Mouse (Mus musculus): ENCODE data around the gene Lrcol1.

DNA sequence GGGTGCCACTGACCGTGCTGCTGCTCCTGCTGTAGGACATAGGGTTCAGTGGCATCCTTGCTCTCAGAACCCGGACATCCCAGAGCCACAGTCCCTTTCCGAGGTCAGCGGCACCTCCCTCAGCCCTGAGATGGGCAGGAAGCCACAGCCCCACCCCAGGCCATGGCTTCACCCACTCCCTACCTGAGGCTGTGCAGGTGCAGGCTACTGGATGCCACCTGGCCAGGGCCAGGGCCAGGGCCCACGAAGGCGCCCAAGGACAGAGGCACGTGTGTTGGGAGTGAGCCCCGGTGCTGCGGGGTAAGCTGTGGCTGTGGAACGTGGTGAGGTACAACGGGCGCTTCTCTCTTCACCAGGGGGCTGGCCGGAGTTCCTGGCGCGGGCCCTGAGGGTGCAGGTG, 34.6 kb downstream of the Lrcol1 start:
- TF ChIP-seq POLR2A (IDR thresholded peaks at IDR 0.05; ENCODE audit: borderline replicate concordance, control insufficient read depth, low read depth, low read length): no peak
- no peak for TF ChIP-seq CTCF (IDR thresholded peaks at IDR 0.05; ENCODE audit: control insufficient read depth, insufficient read depth, low read length)
